Mouse (Mus musculus) CH12.LX (cell line): Measurements from ENCODE around the gene Dusp22. TPM values are rescaled to one million over a fixed set of nuclear protein-coding genes. Genes with fewer than 3 reads are reported as not detected.

Experiments
- DNase-seq: peaks from one replicate; pipeline ENCODE4 v3.0.0-alpha.2; 2013; ENCODE audit errors: extremely low read depth
- H3K27ac ChIP-seq: 2 replicates; pipeline ENCODE4 v1.5.1; 2012; ENCODE audit warnings: low read depth, mild to moderate bottlenecking, control low read depth, moderate library complexity; ENCODE audit not compliant: insufficient read depth
- H3K27me3 ChIP-seq: replicated peaks from 2 replicates; pipeline ENCODE3; 2012; ENCODE audit warnings: inconsistent platforms
- H3K36me3 ChIP-seq, 2 experiments: replicated peaks in 1 of 2; 2 replicates each; pipeline versions ENCODE3 to v1.6.1; 2012; ENCODE audit warnings: inconsistent platforms in 1 of 2, low read length in 1 of 2, mild to moderate bottlenecking in 1 of 2, mixed read lengths in 1 of 2, moderate library complexity in 1 of 2; ENCODE audit not compliant: control insufficient read depth in 1 of 2, insufficient read depth in 1 of 2
- H3K4me1 ChIP-seq, 2 experiments: 2 replicates each; pipeline ENCODE4 v1.6.1; 2012; ENCODE audit warnings: inconsistent platforms in 1 of 2, moderate library complexity in 1 of 2; ENCODE audit not compliant: insufficient read depth in 2 of 2, control insufficient read depth in 1 of 2
- H3K4me2 ChIP-seq: 2 replicates; pipeline ENCODE4 v1.6.1; 2012; ENCODE audit warnings: low read depth, mild to moderate bottlenecking, control low read depth; ENCODE audit not compliant: poor library complexity, insufficient read depth, severe bottlenecking
- H3K4me3 ChIP-seq, 3 experiments: fragments of 150-350 bp in 1 of 3; sonication (generic) in 1 of 3; replicated peaks in 1 of 3; 2 replicates each; pipeline versions ENCODE3 to v1.5.1; 2011 to 2012; ENCODE audit warnings: low read depth in 2 of 3, low read length in 2 of 3, mild to moderate bottlenecking in 2 of 3, moderate library complexity in 2 of 3, control low read depth in 1 of 3, improper control_type of control experiment in 1 of 3, inconsistent platforms in 1 of 3, mixed read lengths in 1 of 3; ENCODE audit not compliant: poor library complexity in 1 of 3
- H3K79me2 ChIP-seq: replicated peaks from 2 replicates; pipeline ENCODE4 v1.6.1; 2012; ENCODE audit warnings: mild to moderate bottlenecking, moderate library complexity; ENCODE audit not compliant: control insufficient read depth, poor library complexity, insufficient read depth, severe bottlenecking; ENCODE audit errors: extremely low read depth
- H3K9ac ChIP-seq: 2 replicates; pipeline ENCODE4 v1.6.1; 2012; ENCODE audit warnings: low read depth, mild to moderate bottlenecking, control low read depth, moderate library complexity; ENCODE audit not compliant: insufficient read depth
- H3K9me3 ChIP-seq: replicated peaks from 2 replicates; pipeline ENCODE3; 2012; ENCODE audit warnings: low read length, inconsistent platforms, mixed read lengths
- CHD1 ChIP-seq: IDR thresholded peaks from 2 replicates; pipeline ENCODE4 v1.6.1; 2012; ENCODE audit warnings: low read depth, low read length, improper control_type of control experiment, inconsistent platforms
- CHD2 ChIP-seq: IDR thresholded peaks from 2 replicates; pipeline ENCODE4 v1.6.1; 2011; ENCODE audit warnings: low read length, improper control_type of control experiment
- EP300 ChIP-seq: IDR thresholded peaks from 2 replicates; pipeline ENCODE4 v1.6.1; 2011; ENCODE audit warnings: low read length, improper control_type of control experiment
- GABPA ChIP-seq: IDR thresholded peaks from 2 replicates; pipeline ENCODE4 v1.6.1; 2012; ENCODE audit warnings: low read depth, low read length, improper control_type of control experiment, inconsistent platforms; ENCODE audit not compliant: insufficient replicate concordance
- HCFC1 ChIP-seq: IDR thresholded peaks from 2 replicates; pipeline ENCODE4 v1.6.1; 2012; ENCODE audit warnings: low read depth, mild to moderate bottlenecking, inconsistent platforms, low read length, improper control_type of control experiment
- JUN ChIP-seq: IDR thresholded peaks from 2 replicates; pipeline ENCODE4 v1.6.1; 2011; ENCODE audit warnings: low read depth, mild to moderate bottlenecking, low read length, improper control_type of control experiment, moderate library complexity; ENCODE audit not compliant: insufficient read depth
- JUND ChIP-seq: conservative IDR thresholded peaks from 2 replicates; pipeline ENCODE4 v1.6.1; 2011; ENCODE audit warnings: low read depth, low read length, improper control_type of control experiment
- KAT2A ChIP-seq: IDR thresholded peaks from 2 replicates; pipeline ENCODE4 v1.6.1; 2012; ENCODE audit warnings: low read length, improper control_type of control experiment, inconsistent platforms; ENCODE audit not compliant: insufficient replicate concordance
- MAX ChIP-seq: IDR thresholded peaks from 2 replicates; pipeline ENCODE4 v1.6.1; 2011; ENCODE audit warnings: low read length, improper control_type of control experiment
- MAZ ChIP-seq: IDR thresholded peaks from 2 replicates; pipeline ENCODE4 v1.6.1; 2012; ENCODE audit warnings: low read depth, mild to moderate bottlenecking, inconsistent platforms, low read length, improper control_type of control experiment, moderate library complexity
- MEF2A ChIP-seq: IDR thresholded peaks from 2 replicates; pipeline ENCODE4 v1.6.1; 2014; ENCODE audit warnings: low read depth, mild to moderate bottlenecking, inconsistent platforms, low read length, improper control_type of control experiment, borderline replicate concordance
- MXI1 ChIP-seq: IDR thresholded peaks from 2 replicates; pipeline ENCODE4 v1.6.1; 2011; ENCODE audit warnings: mild to moderate bottlenecking, low read depth, low read length, improper control_type of control experiment
- PAX5 ChIP-seq: IDR thresholded peaks from 2 replicates; pipeline ENCODE4 v1.6.1; 2012; ENCODE audit warnings: low read length, inconsistent platforms, mixed read lengths
- POLR2AphosphoS2 ChIP-seq: IDR thresholded peaks from 2 replicates; pipeline ENCODE4 v1.6.1; 2011; ENCODE audit warnings: low read depth, low read length, improper control_type of control experiment
- RCOR1 ChIP-seq: conservative IDR thresholded peaks from 2 replicates; pipeline ENCODE4 v1.6.1; 2012; ENCODE audit warnings: low read depth, mild to moderate bottlenecking, inconsistent platforms, low read length, improper control_type of control experiment
- SMC3 ChIP-seq: IDR thresholded peaks from 2 replicates; pipeline ENCODE4 v1.6.1; 2011; ENCODE audit warnings: low read depth, low read length, improper control_type of control experiment
- TBP ChIP-seq: conservative IDR thresholded peaks from 2 replicates; pipeline ENCODE4 v1.6.1; 2011; ENCODE audit warnings: low read depth, low read length, improper control_type of control experiment
- UBTF ChIP-seq: IDR thresholded peaks from 2 replicates; pipeline ENCODE4 v1.6.1; 2012; ENCODE audit warnings: low read depth, mild to moderate bottlenecking, inconsistent platforms, low read length, improper control_type of control experiment, moderate library complexity
- USF1 ChIP-seq: IDR thresholded peaks from 2 replicates; pipeline ENCODE4 v1.6.1; 2014; ENCODE audit warnings: low read depth, mild to moderate bottlenecking, inconsistent platforms, low read length, improper control_type of control experiment
- ZC3H11A ChIP-seq: IDR thresholded peaks from 2 replicates; pipeline ENCODE4 v1.6.1; 2012; ENCODE audit warnings: low read depth, mild to moderate bottlenecking, inconsistent platforms, low read length, improper control_type of control experiment
- ZMIZ1 ChIP-seq: IDR thresholded peaks from 2 replicates; pipeline ENCODE4 v1.6.1; 2012; ENCODE audit warnings: low read depth, mild to moderate bottlenecking, inconsistent platforms, low read length, improper control_type of control experiment
- ZNF384 ChIP-seq: IDR thresholded peaks from 2 replicates; pipeline ENCODE4 v1.6.1; 2012; ENCODE audit warnings: low read depth, low read length, improper control_type of control experiment, inconsistent platforms
- dilution Hi-C: fragments of 300-500 bp; cut with MboI; formaldehyde crosslinking; loops from 2 replicates; pipeline ENCODE4 v1.14.3; 2020; ENCODE audit warnings: low sequenced_read_pairs; ENCODE audit not compliant: extremely low pct_unique_long_range_greater_than_20kb, extremely low pct_ligation_motif_present
- in situ Hi-C: fragments of 300-500 bp; cut with MboI; formaldehyde crosslinking; loops from 3 replicates; pipeline ENCODE4 v1.14.3; 2019; ENCODE audit warnings: low sequenced_read_pairs, low pct_ligation_motif_present, low pct_unique_long_range_greater_than_20kb, mixed read lengths
- polyA plus RNA-seq: library from polyadenylated mRNA; unstranded; fragments of >175 nt; gene quantifications from 2 replicates; pipeline ENCODE4 v1.2.1, GENCODE M21; 2012; ENCODE audit warnings: low read depth; ENCODE audit not compliant: insufficient read length
- total RNA-seq, 2 experiments: library from RNA; depleted of rRNA; stranded (reverse); fragments of 300-350 nt in 1 of 2; fragments of >200 nt in 1 of 2; gene quantifications; 2 replicates each; pipeline ENCODE4 v1.2.3; 2012 to 2014

Gene Dusp22
- total and polyA plus RNA-seq, 3 experiments, result 18.0 to 28.7 (median 22.5) TPM

DNA sequence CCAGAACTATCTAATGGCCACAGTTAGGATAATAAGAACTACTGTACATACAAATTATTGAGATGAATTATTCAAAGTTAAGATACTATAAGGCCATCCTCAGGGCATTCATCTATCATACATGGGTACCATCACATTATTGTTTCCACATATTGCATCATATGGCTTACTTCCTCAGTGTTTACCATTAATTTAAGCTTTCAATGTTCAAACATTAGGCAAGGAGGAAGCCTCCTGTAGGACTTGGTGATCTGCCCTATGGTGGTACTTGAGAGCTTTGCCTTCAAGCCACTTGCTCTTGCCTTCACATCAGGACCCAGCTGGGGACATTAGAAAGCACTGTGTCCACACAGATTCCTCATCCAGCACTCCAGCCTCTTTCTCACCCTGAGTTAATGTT lies 11.3 kb upstream of the Dusp22 start:
- no peak for TF ChIP-seq UBTF
- TF ChIP-seq RCOR1, result no peak
- no peak for TF ChIP-seq SMC3
- no peak for TF ChIP-seq CHD2
- no peak for TF ChIP-seq POLR2AphosphoS2
- TF ChIP-seq TBP, result no peak
- no peak overlapping the region for H3K4me3 ChIP-seq
- H3K9ac ChIP-seq, result no peak overlapping the region
- H3K79me2 ChIP-seq, result no peaks in the 10 kb centered on the region
- in situ Hi-C loops, result no loop called here
- dilution Hi-C loops, result no loop called here
- H3K27me3 ChIP-seq, result no peaks in the 10 kb centered on the region
- peaks cover 3% of the 10 kb centered on the region for H3K9me3 ChIP-seq
- no peak overlapping the region for H3K4me2 ChIP-seq
- H3K4me1 ChIP-seq, result peaks cover 17 to 19% of the 10 kb centered on the region in 2 experiments
- no peak for DNase-seq
- H3K36me3 ChIP-seq, result no peaks in the 10 kb centered on the region
- peak overlapping the region; percentile 24; the same call in 1 of the 2 replicates for H3K27ac ChIP-seq

DNA sequence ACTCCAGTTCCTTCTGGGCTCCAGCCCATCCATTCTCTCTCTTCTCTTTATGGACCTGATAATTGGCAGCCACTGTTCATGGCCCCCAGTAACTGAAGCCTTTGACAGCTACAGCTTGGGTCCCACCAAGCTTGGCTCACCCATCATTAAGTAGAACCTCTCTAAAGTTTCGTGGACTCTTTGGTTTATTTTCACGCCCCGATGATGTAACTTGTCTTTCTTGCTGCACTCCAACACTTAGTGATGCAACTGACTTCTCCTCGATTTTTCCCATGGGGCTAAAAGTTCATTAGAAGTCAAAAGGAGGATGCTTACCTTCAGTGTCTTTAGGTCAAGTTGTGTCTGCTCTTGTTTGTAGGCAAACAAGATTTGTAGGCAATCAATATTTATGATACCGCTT lies 10.6 kb upstream of the Dusp22 start:
- no peak overlapping the region for H3K27ac ChIP-seq
- peaks cover 2% of the 10 kb centered on the region for H3K9me3 ChIP-seq
- no peak for DNase-seq
- H3K79me2 ChIP-seq, result no peaks in the 10 kb centered on the region
- dilution Hi-C loops, result no loop called here
- no peak overlapping the region for H3K4me3 ChIP-seq
- H3K4me2 ChIP-seq, result no peak overlapping the region; the same call in 1 of the 2 replicates
- TF ChIP-seq ZNF384 (no peak), CHD1 (no peak), HCFC1 (no peak), EP300 (no peak), GABPA (no peak), USF1 (no peak), ZMIZ1 (no peak), CHD2 (no peak), PAX5 (no peak)
- in situ Hi-C loops, result no loop called here
- peaks cover 24% of the 10 kb centered on the region in 2 experiments for H3K4me1 ChIP-seq
- H3K36me3 ChIP-seq, result no peaks in the 10 kb centered on the region
- no peak overlapping the region for H3K9ac ChIP-seq
- H3K27me3 ChIP-seq, result no peaks in the 10 kb centered on the region

DNA sequence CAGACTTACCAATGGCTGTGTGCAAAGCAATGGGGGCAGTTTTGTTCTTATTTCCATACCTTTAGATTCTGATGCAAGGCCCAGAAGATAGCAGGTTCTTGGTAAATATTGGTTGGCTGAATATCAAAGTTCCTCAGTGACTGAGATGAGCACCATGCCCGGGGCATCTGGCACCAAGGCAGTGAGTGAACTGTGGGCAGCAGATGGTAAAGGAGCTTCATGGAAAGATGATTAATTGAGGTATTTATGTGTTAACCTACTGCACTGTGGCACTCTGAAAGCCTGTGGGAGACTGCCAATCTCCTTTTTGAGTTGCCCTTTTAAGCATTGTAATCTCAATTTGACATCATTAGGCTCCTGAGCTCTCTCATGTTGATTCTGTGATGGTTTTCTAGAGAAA lies 9.1 kb upstream of the Dusp22 start:
- Histone ChIP-seq H3K36me3 (no peaks in the 10 kb centered on the region), H3K27ac (no peak overlapping the region), H3K9ac (no peak overlapping the region), H3K4me1 (peaks cover 30 to 38% of the 10 kb centered on the region in 2 experiments), H3K4me3 (no peak overlapping the region), H3K4me2 (no peak overlapping the region), H3K9me3 (no peaks in the 10 kb centered on the region), H3K79me2 (no peaks in the 10 kb centered on the region), H3K27me3 (no peaks in the 10 kb centered on the region)
- DNase-seq, result no peak
- in situ Hi-C loops, result no loop called here
- dilution Hi-C loops, result no loop called here
- TF ChIP-seq ZMIZ1 (no peak), JUND (no peak), MEF2A (no peak), JUN (no peak), TBP (no peak), MAZ (no peak), EP300 (no peak), MAX (no peak), ZNF384 (no peak), USF1 (no peak), MXI1 (no peak), KAT2A (no peak), ZC3H11A (no peak), PAX5 (no peak)
